Mouse (Mus musculus): Measurements from ENCODE around the gene Zbtb12. TPM values are rescaled to one million over a fixed set of nuclear protein-coding genes. Genes with fewer than 3 reads are reported as not detected.
A peak's percentile ranks its signal among the peaks of the same experiment; 100 is the strongest.

The Zbtb12 gene
- total and polyA plus RNA-seq, 3 experiments = 2.4 to 9.3 (median 8.5) TPM

GRCm38 (mm10) chr17:34849722-34850516 lies 29.4 kb upstream of the Zbtb12 start, which contains the start of the genes Skiv2l and Nelfe (continued):
- TF ChIP-seq JUND (conservative IDR thresholded peaks at IDR 0.05; ENCODE audit: low read depth, low read length) (no peak), UBTF (IDR thresholded peaks at IDR 0.05; ENCODE audit: low read depth, low read length) (peak; percentile 83), EP300 (IDR thresholded peaks at IDR 0.05; ENCODE audit: low read length) (no peak), ELF1 (IDR thresholded peaks at IDR 0.05; ENCODE audit: low read depth, low read length) (peak; percentile 100), MAX (IDR thresholded peaks at IDR 0.05; ENCODE audit: low read length) (peak; percentile 68; the same call in 1 of the 2 replicates), ZC3H11A (IDR thresholded peaks at IDR 0.05; ENCODE audit: low read depth, low read length) (no peak), ZKSCAN1 (IDR thresholded peaks at IDR 0.05; ENCODE audit: borderline replicate concordance, low read depth, low read length) (no peak), JUN (IDR thresholded peaks at IDR 0.05; ENCODE audit: insufficient read depth, low read depth, low read length) (no peak), MEF2A (IDR thresholded peaks at IDR 0.05; ENCODE audit: borderline replicate concordance, low read depth, low read length) (peak; percentile 60), POLR2AphosphoS2 (IDR thresholded peaks at IDR 0.05; ENCODE audit: low read depth, low read length) (no peak), ZMIZ1 (IDR thresholded peaks at IDR 0.05; ENCODE audit: low read depth, low read length) (peak; percentile 53; the same call in 1 of the 2 replicates), ZNF384 (IDR thresholded peaks at IDR 0.05; ENCODE audit: low read depth, low read length) (no peak), PAX5 (IDR thresholded peaks at IDR 0.05; ENCODE audit: low read length) (no peak), CTCF (conservative IDR thresholded peaks at IDR 0.05 in 1 of 2, IDR thresholded peaks at IDR 0.05 in 1 of 2; ENCODE audit: low read depth in 2 of 2, low read length in 2 of 2) (peak in 1 of 2 experiments; percentile 34; a peak in 2 of 4 replicates), POLR2A (IDR thresholded peaks at IDR 0.05; ENCODE audit: low read depth, low read length) (peak; percentile 72), E2F4 (IDR thresholded peaks at IDR 0.05; ENCODE audit: insufficient replicate concordance, low read depth, low read length) (peak; percentile 81; the same call in 1 of the 2 replicates), MYC (IDR thresholded peaks at IDR 0.05; ENCODE audit: low read depth, low read length) (no peak; the same call in 1 of the 2 replicates)

GRCm38 (mm10) chr17:34850517-34851125 lies 28.7 kb upstream of the Zbtb12 start:
- peak; percentile 18 for DNase-seq (ENCODE audit: extremely low read depth)
- Histone ChIP-seq H3K27me3 (replicated peaks) (no peaks in the 10 kb centered on the region), H3K4me3 (replicated peaks in 1 of 3; ENCODE audit: low read depth in 2 of 3, low read length in 2 of 3, poor library complexity in 1 of 3) (peak overlapping the region; percentile 75 to 92 (median 86)), H3K4me2 (ENCODE audit: insufficient read depth, low read depth, poor library complexity, severe bottlenecking) (peak overlapping the region; percentile 57), H3K4me1 (ENCODE audit: control insufficient read depth in 1 of 2, insufficient read depth in 2 of 2) (peaks cover 2 to 27% of the 10 kb centered on the region in 2 experiments), H3K9me3 (replicated peaks; ENCODE audit: low read length) (no peaks in the 10 kb centered on the region), H3K36me3 (replicated peaks in 1 of 2; ENCODE audit: control insufficient read depth in 1 of 2, insufficient read depth in 1 of 2, low read length in 1 of 2) (peaks cover 55 to 68% of the 10 kb centered on the region in 2 experiments), H3K79me2 (replicated peaks; ENCODE audit: control insufficient read depth, extremely low read depth, insufficient read depth, poor library complexity, severe bottlenecking) (peaks cover 20% of the 10 kb centered on the region), H3K9ac (ENCODE audit: insufficient read depth, low read depth) (peak overlapping the region; percentile 81), H3K27ac (ENCODE audit: insufficient read depth, low read depth) (peak overlapping the region; percentile 12; the same call in 1 of the 2 replicates)
- TF ChIP-seq E2F4 (IDR thresholded peaks at IDR 0.05; ENCODE audit: insufficient replicate concordance, low read depth, low read length) = 0 out of 2 replicates have a peak, but pooled peaks have one; percentile 7
- peak; percentile 13; the same call in 1 of the 2 replicates for TF ChIP-seq SIN3A (IDR thresholded peaks at IDR 0.05; ENCODE audit: low read length)
- peak; percentile 18; the same call in 1 of the 2 replicates for TF ChIP-seq MXI1 (IDR thresholded peaks at IDR 0.05; ENCODE audit: low read depth, low read length)
- no peak for TF ChIP-seq MAX (IDR thresholded peaks at IDR 0.05; ENCODE audit: low read length)
- dilution Hi-C loops (cut with MboI; ENCODE audit: extremely low pct_ligation_motif_present, extremely low pct_unique_long_range_greater_than_20kb, low sequenced_read_pairs) = no loop called here
- in situ Hi-C loops (cut with MboI; ENCODE audit: low pct_ligation_motif_present, low pct_unique_long_range_greater_than_20kb, low sequenced_read_pairs) = no loop called here

All from CH12.LX (cell line).